Mouse (Mus musculus): ENCODE data around the gene Polr2b.

- no peak for TF ChIP-seq CTCF (IDR thresholded peaks at IDR 0.05; ENCODE audit: low read depth)
- no peak for TF ChIP-seq EP300 (IDR thresholded peaks at IDR 0.05; ENCODE audit: low read depth)
These were observed 56.4 kb downstream of the Polr2b start for GRCm38 (mm10) chr5:77366313-77366712.
